Mouse (Mus musculus) left cerebral cortex, postnatal 4 days (tissue): ENCODE measurements around the gene Dpm2. TPM values are rescaled to one million over a fixed set of nuclear protein-coding genes. Genes with fewer than 3 reads are reported as not detected.

ENCODE experiments used
- DNase-seq: peaks from one replicate; pipeline ENCODE4 v3.0.0-alpha.2; 2022
- intact Hi-C: fragments of 180-260 bp; cut with DNase I; formaldehyde crosslinking; loops from one replicate; pipeline ENCODE4 v1.15.1; 2025
- total RNA-seq, 2 experiments: library from RNA; stranded (reverse); gene quantifications; 2 replicates each; pipeline ENCODE4 v1.2.3; 2021

Dpm2 gene
- total RNA-seq: 10 to 100 TPM; 74.3 to 76.8 TPM

DNA sequence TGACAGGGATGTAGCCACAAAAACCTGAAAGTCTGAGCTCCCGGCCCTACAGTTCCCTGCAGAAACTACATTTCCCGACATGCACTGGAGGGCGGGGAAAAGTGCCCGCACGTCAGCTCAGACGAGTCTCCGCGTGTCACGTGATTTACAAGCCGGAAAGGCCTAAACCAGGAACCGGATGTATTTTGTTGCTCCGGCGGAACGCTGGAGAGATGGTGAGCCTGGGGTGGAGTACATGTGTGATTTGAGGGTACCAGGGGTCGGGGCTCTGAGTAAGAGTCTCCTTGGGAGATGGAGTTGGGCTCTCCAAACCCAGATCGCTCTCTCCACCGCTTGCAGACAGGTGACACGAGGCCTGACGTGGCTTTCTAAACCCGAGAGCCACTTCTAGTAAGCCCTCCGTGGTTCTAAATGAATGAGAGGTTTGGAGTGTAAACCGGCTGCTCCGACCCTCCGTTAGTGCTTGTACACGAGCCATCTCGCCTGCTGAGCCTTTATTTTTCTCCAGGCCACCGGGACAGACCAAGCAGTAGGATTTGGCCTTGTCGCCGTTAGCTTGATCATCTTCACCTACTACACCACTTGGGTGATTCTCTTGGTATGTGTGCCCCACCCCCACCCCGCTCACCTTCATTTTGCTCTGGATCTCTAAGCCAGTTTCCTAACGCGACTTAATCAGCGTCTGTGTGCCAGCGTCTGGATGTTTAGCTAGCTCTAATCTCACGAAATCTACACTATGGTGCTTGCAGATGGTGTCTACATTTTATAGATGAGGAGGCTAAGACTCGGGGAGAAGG lies at the start of gene Dpm2:
Gene Dpm2, plus strand, starts transcription at position 161 of the 797 bp plus-strand sequence.
- intact Hi-C loops: no loop called here
- peak; percentile 89 for DNase-seq

GRCm38 (mm10) chr2:32524536-32525031 lies 46.1 kb upstream of the Dpm2 start:
- intact Hi-C loops: no loop called here
- DNase-seq: no peak

DNA sequence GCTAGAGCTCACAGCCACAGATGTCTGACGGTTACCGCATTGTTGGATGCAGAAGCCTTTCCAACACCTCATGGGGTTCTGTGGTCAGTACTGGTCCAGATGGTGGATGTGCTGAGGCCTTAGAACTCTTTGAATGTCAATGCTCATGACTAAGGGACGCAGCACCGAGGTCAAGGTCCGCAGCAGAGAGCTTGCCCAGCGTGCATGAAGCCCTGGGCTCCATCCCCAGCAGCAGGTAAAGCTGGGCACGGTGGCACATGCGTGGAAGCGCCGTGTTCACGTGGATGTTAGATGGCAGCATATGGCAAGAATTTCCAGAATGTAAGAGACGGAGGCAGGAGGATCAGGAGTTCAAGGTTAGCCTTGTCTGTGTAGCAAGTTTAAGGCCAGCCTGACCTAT lies 44.8 kb upstream of the Dpm2 start:
- no peak for DNase-seq
- intact Hi-C loops: no loop called here

- no peak for DNase-seq
- intact Hi-C loops: no loop called here
Measured at GRCm38 (mm10) chr2:32527468-32527966, 43.1 kb upstream of the Dpm2 start.

- DNase-seq: no peak
- intact Hi-C loops: no loop called here
Measured at GRCm38 (mm10) chr2:32528326-32528725, 42.3 kb upstream of the Dpm2 start.

DNA sequence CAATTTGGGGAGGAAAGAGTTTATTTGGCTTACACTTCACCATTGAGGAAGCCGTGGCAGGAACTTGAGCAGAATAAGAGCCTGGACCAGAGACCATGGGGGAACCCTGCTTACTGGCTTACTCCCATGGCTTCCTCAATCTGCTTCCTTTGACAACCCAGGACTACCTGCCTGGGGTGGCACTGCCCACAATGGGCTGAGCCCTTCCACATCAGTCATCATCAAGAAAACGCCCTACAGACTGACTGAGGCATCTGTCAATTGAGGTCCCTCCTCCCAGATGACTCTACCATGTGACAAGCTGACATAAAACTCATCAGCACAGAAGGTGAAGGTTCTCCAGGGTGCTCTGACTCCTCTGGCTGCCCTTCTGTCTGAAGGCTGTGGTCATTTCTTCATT lies 40.2 kb upstream of the Dpm2 start:
- intact Hi-C loops: no loop called here
- no peak for DNase-seq

- intact Hi-C loops: no loop called here
- DNase-seq: no peak
Measured at GRCm38 (mm10) chr2:32533163-32533562, 37.5 kb upstream of the Dpm2 start.

GRCm38 (mm10) chr2:32534061-32534732 lies 36.5 kb upstream of the Dpm2 start:
- intact Hi-C loops: no loop called here
- peak; percentile 24 for DNase-seq

DNA sequence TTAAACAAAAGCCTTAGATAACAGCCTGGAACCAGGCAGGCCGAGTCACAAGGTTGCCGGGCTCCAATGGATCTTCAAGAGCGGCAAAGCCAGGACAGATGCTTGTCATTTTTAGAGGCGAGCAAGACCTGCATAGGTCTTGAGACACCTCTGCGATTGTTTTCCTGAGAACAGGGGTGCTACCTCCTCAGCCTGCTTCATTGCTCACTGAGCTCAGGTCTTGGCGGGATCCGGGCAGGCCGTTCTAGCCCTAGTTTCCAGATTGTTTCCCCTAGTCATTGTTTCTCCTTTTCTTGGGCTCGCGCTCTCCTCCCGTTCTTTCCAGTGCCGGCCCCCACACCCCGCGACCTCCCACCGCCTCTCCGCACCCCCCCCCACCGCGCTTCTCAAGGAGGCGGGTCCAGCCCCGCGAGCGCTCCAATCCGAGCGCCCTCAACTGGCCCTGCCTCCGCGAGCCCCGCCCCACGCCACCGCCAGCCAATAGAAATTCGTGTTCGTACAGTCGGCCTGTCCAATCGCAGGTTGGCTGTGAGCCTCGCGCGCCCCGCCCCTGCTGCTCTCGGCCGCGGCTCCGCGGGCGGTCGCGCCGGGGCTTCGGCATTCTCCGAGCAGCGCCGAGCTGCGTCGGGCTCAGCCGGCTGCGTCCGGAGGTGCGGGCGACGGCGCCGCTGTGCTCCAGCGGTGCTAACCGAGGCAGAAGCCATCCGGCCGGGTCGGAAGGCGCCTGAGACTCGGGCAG lies 35.8 kb upstream of the Dpm2 start, which contains the start of gene Fam102a:
Gene Fam102a, plus strand, starts transcription at position 600 of the 739 bp plus-strand sequence.
- intact Hi-C loops: no loop called here
- peak; percentile 100 for DNase-seq

- intact Hi-C loops: no loop called here
- DNase-seq: peak; percentile 68
Measured at GRCm38 (mm10) chr2:32535501-32535991, 35.1 kb upstream of the Dpm2 start.

GRCm38 (mm10) chr2:32536086-32536633 lies 34.5 kb upstream of the Dpm2 start:
- intact Hi-C loops: no loop called here
- peak; percentile 65 for DNase-seq

- peak; percentile 56 for DNase-seq
- intact Hi-C loops: no loop called here
Measured at GRCm38 (mm10) chr2:32536634-32537359, 33.9 kb upstream of the Dpm2 start.

DNA sequence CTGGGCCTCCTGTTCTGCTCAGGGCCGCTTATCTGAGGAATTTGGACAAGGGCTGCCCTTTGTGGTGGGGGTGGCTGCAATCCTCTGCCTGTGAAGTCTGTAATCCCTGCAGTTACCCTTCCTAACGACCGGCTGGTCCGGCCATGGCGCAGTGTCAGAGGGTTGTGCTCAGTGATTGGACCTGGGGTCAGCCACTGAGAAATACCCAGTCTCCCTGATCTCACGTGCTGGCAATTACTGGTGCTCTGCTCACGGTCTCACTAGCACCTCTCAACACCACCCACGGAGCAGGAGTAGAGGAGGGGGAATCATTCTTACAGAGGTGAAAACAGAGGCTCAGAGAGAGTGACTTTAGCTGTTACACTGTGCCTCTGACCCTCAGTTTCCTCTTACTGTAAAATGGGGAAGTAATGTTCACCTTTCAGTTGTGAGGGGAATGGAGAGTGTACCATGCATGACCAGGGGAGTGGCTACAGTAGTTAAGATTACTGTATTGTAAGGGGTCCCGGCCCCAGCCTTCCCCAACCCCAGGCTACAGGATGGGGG lies 33.2 kb upstream of the Dpm2 start:
- no peak for DNase-seq
- intact Hi-C loops: no loop called here

- intact Hi-C loops: no loop called here
- DNase-seq: no peak
Measured at GRCm38 (mm10) chr2:32537941-32538340, 32.7 kb upstream of the Dpm2 start.

DNA sequence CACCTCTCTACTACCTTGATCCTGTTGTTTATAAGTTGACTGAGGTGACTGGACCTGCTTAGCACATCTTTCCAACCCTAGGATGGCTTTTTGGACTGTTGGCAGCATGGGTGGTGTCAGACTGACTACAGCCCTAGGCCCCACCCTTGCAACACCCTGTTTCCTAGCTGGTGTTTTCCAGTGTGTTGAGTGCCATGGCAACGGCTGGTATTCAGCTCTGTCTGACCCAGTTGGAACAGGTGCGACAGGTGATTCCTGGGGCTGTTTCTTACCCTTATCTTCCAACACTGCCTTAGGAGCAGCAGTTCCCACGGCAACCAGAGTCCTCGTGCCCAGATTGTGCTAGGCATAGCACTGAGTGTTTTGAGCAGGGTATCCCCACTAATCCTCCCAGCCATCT lies 32.2 kb upstream of the Dpm2 start:
- no peak for DNase-seq
- intact Hi-C loops: no loop called here

GRCm38 (mm10) chr2:32539452-32539981 lies 31.1 kb upstream of the Dpm2 start:
- intact Hi-C loops: no loop called here
- DNase-seq: no peak

DNA sequence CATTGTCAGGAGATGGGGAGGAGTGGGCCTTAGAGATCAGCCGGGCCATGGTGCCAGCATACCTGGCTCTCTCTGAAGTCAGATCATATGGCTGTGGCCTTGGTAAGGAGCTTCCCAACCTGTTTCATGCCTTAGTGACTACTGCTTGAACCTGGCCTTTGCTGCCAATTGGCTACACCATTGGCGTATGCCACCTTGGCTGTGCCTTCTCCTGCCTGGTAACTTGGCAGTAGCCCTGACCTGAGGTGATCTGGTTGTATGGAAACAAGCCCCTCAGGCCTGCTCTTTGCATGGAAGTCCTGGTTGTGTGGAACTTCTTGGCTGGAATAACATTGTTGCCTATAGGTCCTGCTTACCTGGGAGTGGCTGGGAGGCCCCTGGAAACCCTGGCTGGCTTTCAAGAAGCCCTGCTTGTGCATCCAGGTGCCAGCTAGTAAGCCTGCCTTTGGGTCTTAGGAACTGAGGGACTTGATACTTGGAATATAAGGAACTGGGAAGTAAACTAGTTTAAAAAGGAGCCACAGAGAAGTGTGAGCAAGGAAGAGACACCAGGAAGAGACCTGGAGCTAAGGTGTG lies 29.2 kb upstream of the Dpm2 start:
- no peak for DNase-seq
- intact Hi-C loops: no loop called here

DNA sequence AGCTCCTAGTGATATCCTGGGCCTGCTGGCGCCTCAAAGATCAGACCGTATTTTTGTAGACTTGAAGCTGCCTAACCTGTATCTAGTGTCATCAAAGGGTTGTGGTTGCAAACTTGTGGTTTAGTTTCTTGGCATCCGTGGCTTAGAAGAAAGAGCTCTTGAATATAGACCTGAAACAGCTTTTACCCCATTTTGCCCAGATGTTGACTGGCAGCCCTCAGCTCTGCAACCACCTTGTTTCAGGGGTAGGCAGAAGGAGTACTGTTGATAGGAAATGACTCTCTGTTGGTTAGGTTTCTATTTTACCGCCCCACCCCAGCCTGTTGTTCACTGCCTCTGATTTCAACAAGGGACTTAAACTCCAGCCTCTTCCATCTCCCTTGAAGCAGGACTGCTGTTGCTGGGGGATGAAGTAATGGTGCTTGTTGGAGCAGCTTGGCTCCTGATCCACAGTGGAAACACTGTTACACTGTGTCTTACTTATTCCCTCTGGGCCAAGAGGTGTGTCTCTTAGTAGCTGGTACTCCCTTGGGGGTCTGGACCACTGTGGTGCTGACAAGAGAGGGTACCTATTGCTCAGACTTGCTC lies 28.6 kb upstream of the Dpm2 start:
- DNase-seq: no peak
- intact Hi-C loops: no loop called here

GRCm38 (mm10) chr2:32543031-32543449 lies 27.6 kb upstream of the Dpm2 start:
- DNase-seq: peak; percentile 81
- intact Hi-C loops: no loop called here
